Mouse (Mus musculus) liver, adult 2 months (tissue): ENCODE measurements at regions not wholly inside any gene's neighbourhood (a gene's known extent, or its start where the extent isn't known, plus 50 kb on each side); places are given as distances from the start of the nearest gene placed in this dataset.
A peak's percentile ranks its signal among the peaks of the same experiment; 100 is the strongest.

Source experiments
- DNase-seq: peaks from one replicate; pipeline ENCODE4 v3.0.0-alpha.2; 2011; ENCODE audit warnings: low read depth, low spot score; ENCODE audit errors: extremely low read depth
- H3K27ac ChIP-seq: fragments of 200-500 bp; replicated peaks from 2 replicates; pipeline ENCODE4 v1.5.1; 2012; ENCODE audit warnings: low read depth, mild to moderate bottlenecking, control low read depth, inconsistent platforms, low read length; ENCODE audit not compliant: insufficient read depth
- H3K27me3 ChIP-seq: fragments of 200-500 bp; 2 replicates; pipeline ENCODE4 v1.6.1; 2012; ENCODE audit warnings: mild to moderate bottlenecking, moderate library complexity, low read length, inconsistent platforms; ENCODE audit not compliant: control insufficient read depth, insufficient read depth
- H3K36me3 ChIP-seq: fragments of 200-500 bp; 2 replicates; pipeline ENCODE4 v1.6.1; 2012; ENCODE audit warnings: low read length, inconsistent platforms; ENCODE audit not compliant: control insufficient read depth, insufficient read depth
- H3K4me1 ChIP-seq: fragments of 200-500 bp; 2 replicates; pipeline ENCODE4 v1.6.1; 2011; ENCODE audit warnings: low read length; ENCODE audit not compliant: control insufficient read depth, insufficient read depth
- H3K4me3 ChIP-seq: fragments of 200-500 bp; 2 replicates; pipeline ENCODE4 v1.5.1; 2011; ENCODE audit warnings: low read depth, mild to moderate bottlenecking, control low read depth, low read length, moderate library complexity; ENCODE audit not compliant: insufficient read depth
- H3K79me2 ChIP-seq: fragments of 200-500 bp; 2 replicates; pipeline ENCODE4 v1.6.1; 2012; ENCODE audit warnings: inconsistent platforms, mild to moderate bottlenecking, low read length, moderate library complexity; ENCODE audit not compliant: control insufficient read depth, insufficient read depth
- H3K9ac ChIP-seq: fragments of 200-500 bp; 2 replicates; pipeline ENCODE4 v1.6.1; 2012; ENCODE audit warnings: low read depth, mild to moderate bottlenecking, control low read depth, inconsistent platforms, low read length
- CTCF ChIP-seq: fragments of 200-500 bp; IDR thresholded peaks from 2 replicates; pipeline ENCODE4 v1.5.1; 2011; ENCODE audit warnings: low read depth, low read length, control low read depth
- POLR2A ChIP-seq: fragments of 200-500 bp; IDR thresholded peaks from 2 replicates; pipeline ENCODE4 v1.6.1; 2011; ENCODE audit warnings: low read length, control low read depth; ENCODE audit not compliant: insufficient read depth; ENCODE audit errors: extremely low read depth
- WGBS: fragments of 180-500 bp; shearing (Covaris S2); methylation state at CpG from one replicate; pipeline ENCODE4 v1.1.7; 2018; 5-methylcytosine and 5-hydroxymethylcytosine counted together

DNA sequence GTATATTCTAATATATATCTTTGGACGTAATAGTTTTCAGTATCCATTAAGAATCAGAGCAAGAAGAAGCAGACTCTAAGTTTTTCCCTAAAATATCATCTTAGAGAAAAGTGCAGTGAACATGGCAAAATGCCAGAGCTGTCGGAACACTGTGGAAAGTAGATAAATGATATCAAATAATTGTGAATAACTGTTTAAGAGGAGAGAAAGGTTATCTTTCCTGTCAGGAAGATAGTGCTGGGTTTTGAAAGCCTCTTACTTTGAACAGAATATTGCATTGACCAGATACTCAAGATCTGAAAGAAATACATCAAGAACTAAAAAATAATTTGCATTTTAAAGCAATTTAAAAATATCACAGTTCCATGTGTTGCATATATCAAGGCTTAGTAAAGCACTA, 1549.2 kb downstream of the Pcdh18 start:
- TF ChIP-seq POLR2A (no peak), CTCF (no peak)

DNA sequence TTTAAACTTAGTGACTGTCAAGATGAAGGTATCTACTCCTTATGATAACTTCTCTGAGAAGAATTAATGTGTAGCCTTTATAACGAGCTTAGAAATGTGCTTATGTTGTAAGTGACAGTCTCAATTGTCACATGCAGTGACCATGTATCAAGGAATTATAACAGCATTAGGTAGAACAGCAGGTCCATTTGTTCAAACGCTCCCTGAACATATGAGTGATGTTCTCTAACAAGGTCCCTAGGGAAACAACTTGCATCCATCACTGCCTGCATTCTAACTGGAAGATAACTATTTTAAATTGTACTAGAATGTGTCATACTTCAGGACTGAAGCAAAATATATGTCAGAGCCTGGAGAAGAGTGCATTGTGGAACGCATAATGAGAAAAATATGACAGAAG, 1562.8 kb downstream of the Pcdh18 start:
- no peak overlapping the region for H3K4me3 ChIP-seq
- no peaks in the 10 kb centered on the region for H3K4me1 ChIP-seq
- H3K9ac ChIP-seq = no peak overlapping the region
- H3K27me3 ChIP-seq = no peaks in the 10 kb centered on the region
- TF ChIP-seq POLR2A = no peak
- TF ChIP-seq CTCF = no peak
- 67% methylated on average over 3 of the region's 3 CpGs for WGBS
- H3K27ac ChIP-seq = no peak overlapping the region
- no peak for DNase-seq
- no peaks in the 10 kb centered on the region for H3K36me3 ChIP-seq
- no peaks in the 10 kb centered on the region for H3K79me2 ChIP-seq

More for the DNA sequence above, 1549.2 kb downstream of the Pcdh18 start:
- H3K9ac ChIP-seq = no peak overlapping the region
- WGBS = 76% methylated on average over 2 of the region's 2 CpGs
- DNase-seq = no peak
- H3K27me3 ChIP-seq = no peaks in the 10 kb centered on the region
- H3K36me3 ChIP-seq = no peaks in the 10 kb centered on the region
- H3K27ac ChIP-seq = no peak overlapping the region
- no peaks in the 10 kb centered on the region for H3K4me1 ChIP-seq
- H3K4me3 ChIP-seq = no peak overlapping the region
- H3K79me2 ChIP-seq = no peaks in the 10 kb centered on the region

DNA sequence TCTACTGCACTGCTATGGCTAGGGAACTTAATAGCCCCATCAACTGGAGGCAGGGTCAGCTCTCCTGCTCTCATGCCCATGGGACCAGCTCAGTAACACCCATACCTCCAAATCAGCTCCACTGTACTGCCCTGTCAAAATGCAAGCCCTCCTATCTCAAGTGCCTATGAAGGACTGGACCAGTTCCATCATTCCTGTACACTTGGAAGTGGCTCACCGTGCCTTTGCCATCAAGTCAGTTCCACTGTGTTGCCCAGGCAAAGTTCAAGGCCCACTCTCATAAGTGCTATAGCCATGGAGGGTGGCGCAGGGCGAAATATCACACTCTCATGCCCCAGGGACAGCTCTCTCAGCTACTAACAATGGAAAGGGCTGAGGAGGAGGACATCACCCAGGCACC, 1612.2 kb downstream of the Pcdh18 start:
- Histone ChIP-seq H3K27ac (no peak overlapping the region), H3K4me1 (no peaks in the 10 kb centered on the region), H3K27me3 (no peaks in the 10 kb centered on the region), H3K9ac (no peak overlapping the region), H3K4me3 (no peak overlapping the region), H3K36me3 (no peaks in the 10 kb centered on the region), H3K79me2 (no peaks in the 10 kb centered on the region)
- TF ChIP-seq POLR2A (no peak), CTCF (no peak)
- WGBS = 91% methylated on average over 3 of the region's 3 CpGs
- no peak for DNase-seq

DNA sequence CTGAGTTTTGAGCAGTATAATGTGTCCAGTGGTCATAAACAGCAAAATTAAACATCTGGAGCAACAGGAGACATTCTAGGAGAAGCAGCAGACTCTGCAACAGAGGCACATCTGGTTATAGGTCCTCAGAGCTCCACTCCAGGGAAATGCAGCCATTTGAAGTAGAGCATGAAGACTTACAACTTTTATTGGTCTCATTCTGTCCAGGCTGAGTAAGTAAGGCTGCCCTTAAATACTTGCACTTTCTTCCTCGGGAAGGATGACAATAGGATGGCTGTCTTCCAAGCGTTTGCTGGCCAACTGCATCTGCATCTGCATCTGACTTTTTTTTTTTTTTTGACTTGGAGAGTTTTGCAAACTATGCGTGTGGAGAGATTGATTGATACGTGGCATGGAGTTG, 1622.2 kb downstream of the Pcdh18 start:
- no peak for TF ChIP-seq CTCF
- TF ChIP-seq POLR2A = no peak
- Histone ChIP-seq H3K9ac (no peak overlapping the region), H3K27me3 (no peaks in the 10 kb centered on the region), H3K4me1 (no peaks in the 10 kb centered on the region), H3K27ac (no peak overlapping the region), H3K4me3 (no peak overlapping the region), H3K79me2 (no peaks in the 10 kb centered on the region), H3K36me3 (no peaks in the 10 kb centered on the region)
- DNase-seq = no peak
- 77% methylated on average over 4 of the region's 4 CpGs for WGBS

DNA sequence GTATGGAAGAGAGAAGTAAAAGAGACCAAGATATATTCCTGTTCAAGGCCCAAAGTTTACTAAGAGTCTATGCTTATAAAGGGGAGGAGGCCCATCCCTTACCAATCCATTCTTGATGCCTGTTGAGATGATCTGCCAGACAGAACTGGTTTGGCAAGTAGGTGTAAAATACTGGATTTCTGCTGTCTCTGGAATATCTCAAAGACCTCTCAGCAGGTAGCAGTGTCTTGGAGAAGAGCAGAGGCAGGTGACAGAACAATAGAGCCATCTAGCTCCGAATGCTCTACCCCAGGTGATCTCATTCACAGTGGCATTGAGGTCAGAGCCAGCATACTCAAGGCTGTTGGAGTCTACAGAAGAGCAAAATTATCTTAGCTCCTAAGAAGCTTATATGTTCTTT, 1632.9 kb downstream of the Pcdh18 start:
- no peak overlapping the region for H3K9ac ChIP-seq
- TF ChIP-seq POLR2A = no peak
- TF ChIP-seq CTCF = no peak
- whole genome bisulfite sequencing = 42% methylated on average over 1 of the region's 1 CpGs
- no peak for DNase-seq
- H3K79me2 ChIP-seq = no peaks in the 10 kb centered on the region
- no peak overlapping the region for H3K4me3 ChIP-seq
- H3K4me1 ChIP-seq = no peaks in the 10 kb centered on the region
- no peaks in the 10 kb centered on the region for H3K27me3 ChIP-seq
- H3K36me3 ChIP-seq = no peaks in the 10 kb centered on the region
- no peak overlapping the region for H3K27ac ChIP-seq

DNA sequence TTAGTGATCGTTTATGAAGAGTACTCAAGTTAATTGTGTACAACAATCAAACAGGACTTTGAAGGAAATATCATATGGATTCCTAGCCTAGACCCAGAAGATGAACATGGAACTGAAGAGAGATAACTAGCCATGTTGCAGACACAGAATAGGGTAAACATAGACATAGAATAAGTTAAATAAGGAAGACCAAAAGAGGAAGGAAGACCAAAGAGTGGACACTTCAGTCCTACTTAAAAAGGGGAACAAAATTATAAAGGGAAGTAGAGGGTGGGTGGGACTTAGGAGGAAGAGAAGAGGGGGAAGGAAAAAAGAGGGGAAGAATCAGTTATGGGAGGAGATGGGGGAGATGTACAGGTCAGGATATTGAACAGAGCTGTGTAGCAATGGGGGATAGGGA, 1652.8 kb upstream of the Pabpc4l start:
- Histone ChIP-seq H3K36me3 (no peaks in the 10 kb centered on the region), H3K79me2 (no peaks in the 10 kb centered on the region), H3K4me3 (no peak overlapping the region), H3K27ac (no peak overlapping the region), H3K4me1 (no peaks in the 10 kb centered on the region), H3K9ac (no peak overlapping the region), H3K27me3 (no peaks in the 10 kb centered on the region)
- TF ChIP-seq CTCF (no peak), POLR2A (no peak)
- WGBS = 75% methylated on average over 1 of the region's 1 CpGs
- peak; percentile 31 for DNase-seq
